Comparison of ENCODE assay signal across 9 mouse cellular contexts in the genomic region with DNA sequence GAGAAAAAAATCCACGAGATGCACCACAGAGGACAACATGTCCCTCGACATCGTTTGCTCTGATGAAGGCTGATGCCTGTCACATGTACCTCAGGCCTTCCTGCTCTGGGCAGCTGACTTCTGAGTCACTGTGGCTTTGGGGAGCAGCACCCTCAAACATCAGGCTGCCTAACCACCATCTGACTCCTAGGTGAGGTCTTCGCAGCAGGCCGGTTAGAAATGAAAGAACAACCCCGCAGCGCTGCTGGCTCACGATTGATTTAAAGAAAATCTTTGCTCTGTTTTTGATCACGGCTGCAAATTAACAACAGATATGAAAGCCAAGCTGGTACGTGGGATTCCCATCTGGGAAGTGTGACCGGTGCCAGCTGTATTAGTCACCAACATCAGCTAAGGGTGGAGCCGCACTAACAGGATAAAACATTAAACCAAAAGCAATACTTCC. TPM values are rescaled to one million over a fixed set of nuclear protein-coding genes. Genes with fewer than 3 reads are reported as not detected.
A peak's percentile ranks its signal among the peaks of the same experiment; 100 is the strongest.
DNase-seq lines count a peak whose midpoint lies in the region; ATAC-seq lines count a peak whose summit lies in the region.
"Had no signal": no experiment of that assay in that cellular context is flagged by ENCODE, and none has a peak within 500 bp of the region (broad histone marks: within the 10 kb centered on the region; RNA-seq: fewer than 3 reads in every experiment).

No protein-coding gene starts in this region.

- no peaks in the 10 kb centered on the region for H3K36me3 ChIP-seq in forebrain, embryonic 10.5 days (replicated peaks)
- no peaks in the 10 kb centered on the region for H3K36me3 ChIP-seq in hindbrain, embryonic 14.5 days (replicated peaks; ENCODE audit: control insufficient read depth, insufficient read depth)
- H3K36me3 ChIP-seq: neural tube, embryonic 13.5 days had no signal

- ATAC-seq in CD4-positive, CD25-positive, alpha-beta regulatory T cell, adult 4 months, result peak; percentile 75
- ATAC-seq in activated CD4-positive, CD25-positive, alpha-beta regulatory T cell, adult 4 months, result peak; percentile 82
- ATAC-seq in hindbrain, embryonic 14.5 days (ENCODE audit: low FRiP score), result no peak
- no peak for ATAC-seq in megakaryocyte-erythroid progenitor cell, adult 5-6 weeks (replicated peaks; ENCODE audit: low FRiP score, low TSS enrichment, poor library complexity, severe bottlenecking)

- H3K27ac ChIP-seq in forebrain, embryonic 10.5 days, result no peak overlapping the region
- H3K27ac ChIP-seq in hindbrain, embryonic 14.5 days, result no peak overlapping the region
- H3K27ac ChIP-seq: neural tube, embryonic 13.5 days had no signal

- no peaks in the 10 kb centered on the region for H3K27me3 ChIP-seq in forebrain, embryonic 10.5 days (ENCODE audit: poor library complexity, severe bottlenecking)
- no peaks in the 10 kb centered on the region for H3K27me3 ChIP-seq in hindbrain, embryonic 14.5 days (ENCODE audit: control insufficient read depth, insufficient read depth, low read length)
- H3K27me3 ChIP-seq: neural tube, embryonic 13.5 days had no signal

- no peak overlapping the region for H3K4me2 ChIP-seq in hindbrain, embryonic 14.5 days (replicated peaks)
- H3K4me2 ChIP-seq: neural tube, embryonic 13.5 days had no signal

- 79% methylated on average over 12 of the region's 12 CpGs for WGBS in forebrain, embryonic 10.5 days
- 90% methylated on average over 12 of the region's 12 CpGs for WGBS in hindbrain, embryonic 14.5 days

- no peak overlapping the region for H3K4me3 ChIP-seq in forebrain, embryonic 10.5 days
- H3K4me3 ChIP-seq in hindbrain, embryonic 14.5 days (replicated peaks; ENCODE audit: low read length), result no peak overlapping the region
- H3K4me3 ChIP-seq: neural tube, embryonic 13.5 days had no signal

- 0 out of 2 replicates have a peak, but pooled peaks cover 4% of the 10 kb centered on the region for H3K4me1 ChIP-seq in forebrain, embryonic 10.5 days
- H3K4me1 ChIP-seq in hindbrain, embryonic 14.5 days (replicated peaks; ENCODE audit: control insufficient read depth, insufficient read depth, low read length), result no peaks in the 10 kb centered on the region
- H3K4me1 ChIP-seq: neural tube, embryonic 13.5 days had no signal

- peak; percentile 57 for DNase-seq in gastrocnemius, adult 18-20 months (ENCODE audit: low spot score)
- DNase-seq in layer of hippocampus, postnatal 10 days (ENCODE audit: low spot score in 2 of 2), result peak; percentile 30 to 37
- peak; percentile 54 to 55 for DNase-seq in right cerebral cortex, postnatal 10 days (ENCODE audit: low spot score in 2 of 2)
- DNase-seq in forebrain, embryonic 10.5 days (ENCODE audit: extremely low spot score, low spot score), result no peak
- DNase-seq in hindbrain, embryonic 14.5 days (ENCODE audit: low spot score), result no peak

- H3K9ac ChIP-seq in hindbrain, embryonic 14.5 days, result no peak overlapping the region
- H3K9ac ChIP-seq: neural tube, embryonic 13.5 days had no signal

- no peaks in the 10 kb centered on the region for H3K9me3 ChIP-seq in forebrain, embryonic 10.5 days
- H3K9me3 ChIP-seq in hindbrain, embryonic 14.5 days (ENCODE audit: control insufficient read depth, low read length), result no peaks in the 10 kb centered on the region
- H3K9me3 ChIP-seq: neural tube, embryonic 13.5 days had no signal

RNA-seq across cellular contexts. Expression of gene Dennd4c, which starts 35.6 kb away (rescaled TPM):
- polyA plus RNA-seq in CD4-positive, CD25-positive, alpha-beta regulatory T cell, adult 4 months (2017; shearing (Covaris generic)), result 1 to 10 TPM; 5.3 to 6.0 TPM
- polyA plus RNA-seq in activated CD4-positive, CD25-positive, alpha-beta regulatory T cell, adult 4 months (2017; shearing (Covaris generic)), result 1 to 10 TPM; 7.5 to 8.0 TPM
- 10 to 100 TPM; 29.1 to 29.2 TPM for total RNA-seq in gastrocnemius, adult 18-20 months (2021)
- 10 to 100 TPM; 13.0 to 14.8 TPM for total RNA-seq in layer of hippocampus, postnatal 10 days (2021)
- polyA plus RNA-seq in forebrain, embryonic 10.5 days (2016; fragmentation: Nextera tagmentation; extraction: Ambion mirVana), result 6.2 and 6.4 TPM in 2 replicates
- 4.3 and 5.3 TPM in 2 replicates for polyA plus RNA-seq in hindbrain, embryonic 14.5 days (2014; fragmentation: Nextera tagmentation; extraction: Ambion mirVana)
- total RNA-seq in megakaryocyte-erythroid progenitor cell, adult 5-6 weeks (2014; fragmentation: Nextera tagmentation), result 15.0 and 21.6 TPM in 2 replicates
- total RNA-seq in megakaryocyte-erythroid progenitor cell, adult 5-6 weeks (2017), result 37.0 and 38.0 TPM in 2 replicates

RNA-seq across cellular contexts. Expression of gene Plin2, which starts 42.9 kb away (rescaled TPM):
- polyA plus RNA-seq in CD4-positive, CD25-positive, alpha-beta regulatory T cell, adult 4 months (2017; shearing (Covaris generic)), result 10 to 100 TPM; 29.0 to 29.7 TPM
- polyA plus RNA-seq in activated CD4-positive, CD25-positive, alpha-beta regulatory T cell, adult 4 months (2017; shearing (Covaris generic)), result 10 to 100 TPM; 16.2 to 29.6 TPM
- 10 to 100 TPM; 59.8 to 66.3 TPM for total RNA-seq in gastrocnemius, adult 18-20 months (2021)
- 10 to 100 TPM; 17.3 to 18.0 TPM for total RNA-seq in layer of hippocampus, postnatal 10 days (2021)
- 72.9 and 73.7 TPM in 2 replicates for polyA plus RNA-seq in forebrain, embryonic 10.5 days (2016; fragmentation: Nextera tagmentation; extraction: Ambion mirVana)
- 49.1 and 50.9 TPM in 2 replicates for polyA plus RNA-seq in hindbrain, embryonic 14.5 days (2014; fragmentation: Nextera tagmentation; extraction: Ambion mirVana)
- total RNA-seq in megakaryocyte-erythroid progenitor cell, adult 5-6 weeks (2014; fragmentation: Nextera tagmentation), result 60.3 and 71.1 TPM in 2 replicates
- 80.0 and 80.6 TPM in 2 replicates for total RNA-seq in megakaryocyte-erythroid progenitor cell, adult 5-6 weeks (2017)

Comparison
In these comparisons a context has a peak if more than half of its experiments do, and no peak if none do; other contexts are left out.
1. ATAC-seq: peak in CD4-positive, CD25-positive, alpha-beta regulatory T cell, adult 4 months (single experiment) and activated CD4-positive, CD25-positive, alpha-beta regulatory T cell, adult 4 months (single experiment); none in hindbrain, embryonic 14.5 days (single experiment) and megakaryocyte-erythroid progenitor cell, adult 5-6 weeks (single experiment).
2. DNase-seq: peak in gastrocnemius, adult 18-20 months (single experiment), layer of hippocampus, postnatal 10 days (2 of 2) and right cerebral cortex, postnatal 10 days (2 of 2); none in forebrain, embryonic 10.5 days (single experiment) and hindbrain, embryonic 14.5 days (single experiment).